Mouse (Mus musculus) gastrocnemius, adult 18-20 months (tissue): ENCODE measurements around the gene Ttc21a. TPM values are rescaled to one million over a fixed set of nuclear protein-coding genes. Genes with fewer than 3 reads are reported as not detected.
"Not testable (repeated sequence)": the region's sequence is repeated elsewhere in the genome, so short reads cannot be mapped to it uniquely, and the experiment has no call there.

Experiments
- DNase-seq: peaks from one replicate; pipeline ENCODE4 v3.0.0; 2021; ENCODE audit warnings: low spot score
- total RNA-seq, 2 experiments: library from RNA; stranded (reverse); gene quantifications; 2 replicates each; pipeline ENCODE4 v1.2.3; 2021

The Ttc21a gene
- total RNA-seq, 2 experiments from 2014 or later: not detected

GRCm38 (mm10) chr9:119994207-119994606 is 56.8 kb downstream of the Ttc21a start:
- DNase-seq: no peak

- DNase-seq: no peak
Measured at GRCm38 (mm10) chr9:119996080-119996479, 58.7 kb downstream of the Ttc21a start.

- no peak for DNase-seq
Measured at GRCm38 (mm10) chr9:119998776-119999175, 61.4 kb downstream of the Ttc21a start.

GRCm38 (mm10) chr9:119999636-120000035 is 62.2 kb downstream of the Ttc21a start:
- peak; percentile 69 for DNase-seq

- DNase-seq: no peak
Measured at GRCm38 (mm10) chr9:120000761-120001160, 63.4 kb downstream of the Ttc21a start.

GRCm38 (mm10) chr9:120001945-120002725 is 64.7 kb downstream of the Ttc21a start:
- DNase-seq: peak; percentile 88

- DNase-seq: no peak
Measured at GRCm38 (mm10) chr9:120002893-120003292, 65.5 kb downstream of the Ttc21a start.

GRCm38 (mm10) chr9:120005936-120006335 is 68.5 kb downstream of the Ttc21a start:
- no peak for DNase-seq

- DNase-seq: no peak
Measured at GRCm38 (mm10) chr9:120007833-120008232, 70.4 kb downstream of the Ttc21a start.

GRCm38 (mm10) chr9:120009226-120009841 is 71.9 kb downstream of the Ttc21a start:
- DNase-seq: no peak

GRCm38 (mm10) chr9:120009871-120010270 is 72.5 kb downstream of the Ttc21a start:
- DNase-seq: no peak

GRCm38 (mm10) chr9:120010781-120011511 is 73.5 kb downstream of the Ttc21a start:
- peak; percentile 98 for DNase-seq

GRCm38 (mm10) chr9:120011533-120011932 is 74.1 kb downstream of the Ttc21a start:
- peak; percentile 81 for DNase-seq

- not testable (repeated sequence) for DNase-seq
Measured at GRCm38 (mm10) chr9:120012161-120012560, 74.8 kb downstream of the Ttc21a start.

GRCm38 (mm10) chr9:120012781-120013180 is 75.4 kb downstream of the Ttc21a start:
- no peak for DNase-seq

GRCm38 (mm10) chr9:120013251-120013820 is 75.9 kb downstream of the Ttc21a start:
- no peak for DNase-seq

GRCm38 (mm10) chr9:120014828-120015227 is 77.4 kb downstream of the Ttc21a start:
- DNase-seq: no peak

- DNase-seq: no peak
Measured at GRCm38 (mm10) chr9:120016956-120017355, 79.5 kb downstream of the Ttc21a start.
